Mouse (Mus musculus): Measurements from ENCODE around the gene Csrp1.
A peak's percentile ranks its signal among the peaks of the same experiment; 100 is the strongest.

The Csrp1 gene

DNA sequence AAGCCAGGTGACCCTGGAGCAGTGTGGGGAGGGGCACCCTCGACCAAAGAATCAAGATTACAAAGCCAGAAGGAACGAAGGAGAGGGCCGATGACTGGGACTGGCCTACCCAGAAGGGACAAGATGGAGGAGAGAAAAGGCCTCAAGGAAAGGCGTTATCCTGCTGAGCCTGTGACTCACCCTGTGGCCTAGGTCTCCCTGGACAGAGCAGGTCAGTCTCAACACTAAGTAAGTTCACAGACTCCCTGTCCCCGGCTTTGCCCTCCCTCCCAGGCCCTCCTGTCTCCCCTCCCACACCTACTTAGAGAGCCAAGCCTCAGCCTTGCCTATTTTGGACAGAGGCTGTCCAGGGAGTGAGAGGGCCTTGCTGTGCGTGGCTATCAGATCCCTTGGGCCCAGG lies at the start of gene Csrp1:
Gene Csrp1 (plus strand): TSS at position 79 of the 400 bp plus-strand sequence.
- no peak for DNase-seq (ENCODE audit: low spot score in 2 of 2)

DNA sequence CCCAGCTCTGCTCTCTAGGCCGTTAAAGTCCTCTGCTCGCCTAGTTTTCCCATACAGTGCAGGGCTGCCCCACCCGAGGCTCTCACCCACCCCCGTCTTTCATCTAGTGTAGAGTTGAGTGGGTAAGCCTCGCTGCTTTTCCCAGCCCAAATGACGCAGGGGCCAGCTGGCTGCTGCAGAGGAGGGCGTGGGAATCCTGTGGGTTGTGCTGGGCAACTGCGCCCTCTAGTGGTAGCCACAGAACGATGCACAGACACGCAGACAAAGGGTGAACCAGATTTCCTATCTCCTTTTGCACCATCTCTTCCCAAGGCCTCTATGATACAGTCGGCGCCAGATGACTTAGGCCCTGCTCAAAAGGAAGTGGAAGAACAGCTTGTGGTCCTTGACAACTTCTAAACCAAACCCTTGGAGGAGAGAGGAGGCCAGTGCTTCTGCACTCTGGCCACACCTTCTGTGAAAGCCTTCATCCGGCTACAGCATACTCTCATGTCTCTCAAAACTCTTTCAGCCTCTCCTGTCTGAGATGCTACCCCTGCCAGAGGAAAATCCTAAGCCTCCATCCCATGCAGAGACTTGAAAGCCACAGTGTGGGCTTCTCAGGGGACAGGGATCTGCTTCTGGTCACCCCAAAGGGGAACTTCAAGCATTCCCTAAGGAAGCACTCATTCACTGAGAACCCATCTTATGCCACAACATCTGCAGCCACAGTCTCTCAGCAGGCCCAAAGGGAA lies 49.3 kb upstream of the Csrp1 start:
- DNase-seq (ENCODE audit: low spot score in 2 of 2), result peak; percentile 78 to 85

DNA sequence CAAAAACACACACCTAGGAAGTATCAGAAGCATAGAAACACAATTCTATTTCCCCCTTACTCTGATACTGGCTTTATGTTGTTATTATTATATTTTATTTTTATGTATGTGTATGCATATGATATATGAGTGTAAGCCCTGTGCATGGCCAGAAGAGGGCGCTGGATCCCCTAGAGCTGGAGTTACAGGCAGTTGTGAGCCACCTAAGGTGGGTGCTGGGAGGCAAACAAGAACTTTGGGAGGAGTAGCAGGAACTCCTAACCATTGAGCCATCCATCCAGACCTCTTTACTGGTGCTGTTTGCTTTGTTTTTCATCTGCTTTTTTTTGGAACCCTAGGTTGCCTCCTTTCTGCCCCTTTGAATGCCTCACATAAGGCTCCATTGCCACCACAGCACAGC lies 48.5 kb upstream of the Csrp1 start:
- DNase-seq (ENCODE audit: low spot score in 2 of 2), result no peak

DNA sequence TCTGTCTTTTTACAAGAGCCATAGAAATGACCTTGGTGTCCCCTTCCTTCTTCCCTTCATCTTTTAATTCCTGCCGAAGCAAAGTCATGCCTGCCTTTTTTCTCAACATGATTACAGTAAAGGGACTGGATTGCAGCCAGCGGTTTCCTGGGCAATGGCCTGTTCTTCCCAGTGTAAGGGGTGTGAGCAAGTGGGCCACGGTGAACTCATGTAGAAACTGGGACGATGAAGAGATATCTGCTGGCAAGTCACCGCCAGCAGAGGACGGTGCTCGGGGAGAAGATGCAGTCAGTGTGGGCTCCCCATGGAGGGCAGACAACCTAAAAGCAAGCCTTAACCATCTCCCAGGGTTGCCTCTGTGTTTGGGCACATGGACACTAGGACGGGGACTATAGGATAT lies 47.9 kb upstream of the Csrp1 start:
- DNase-seq (ENCODE audit: low spot score in 2 of 2), result no peak

DNA sequence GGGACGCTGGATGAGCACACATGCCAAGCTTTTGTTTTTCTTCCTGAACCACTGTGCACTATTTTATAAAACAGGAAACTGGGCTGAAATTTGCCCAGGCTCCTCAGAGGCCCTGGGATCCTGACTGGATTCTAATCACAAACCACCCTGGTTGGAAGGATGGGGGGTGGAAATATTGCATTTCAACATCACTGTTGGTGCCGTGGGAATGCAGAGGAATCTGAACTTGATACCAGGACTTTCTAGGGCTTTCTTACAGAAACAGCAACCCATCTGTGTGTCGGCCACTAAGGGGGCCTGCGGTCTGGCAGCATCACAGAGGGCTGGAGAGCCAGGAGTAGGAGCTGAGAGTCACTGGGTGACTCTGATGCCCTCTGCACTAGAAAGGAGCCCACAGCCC lies 47.5 kb upstream of the Csrp1 start:
- no peak for DNase-seq (ENCODE audit: low spot score in 2 of 2)

GRCm38 (mm10) chr1:135673423-135673822 lies 46.4 kb upstream of the Csrp1 start:
- DNase-seq (ENCODE audit: low spot score in 2 of 2), result no peak

- DNase-seq (ENCODE audit: low spot score in 2 of 2), result no peak
Measured at GRCm38 (mm10) chr1:135675449-135676129, 44.3 kb upstream of the Csrp1 start.

- no peak for DNase-seq (ENCODE audit: low spot score in 2 of 2)
Measured at GRCm38 (mm10) chr1:135676247-135676646, 43.6 kb upstream of the Csrp1 start.

GRCm38 (mm10) chr1:135676938-135677682 lies 42.8 kb upstream of the Csrp1 start:
- DNase-seq (ENCODE audit: low spot score in 2 of 2), result no peak

GRCm38 (mm10) chr1:135678145-135678544 lies 41.7 kb upstream of the Csrp1 start:
- DNase-seq (ENCODE audit: low spot score in 2 of 2), result no peak

DNA sequence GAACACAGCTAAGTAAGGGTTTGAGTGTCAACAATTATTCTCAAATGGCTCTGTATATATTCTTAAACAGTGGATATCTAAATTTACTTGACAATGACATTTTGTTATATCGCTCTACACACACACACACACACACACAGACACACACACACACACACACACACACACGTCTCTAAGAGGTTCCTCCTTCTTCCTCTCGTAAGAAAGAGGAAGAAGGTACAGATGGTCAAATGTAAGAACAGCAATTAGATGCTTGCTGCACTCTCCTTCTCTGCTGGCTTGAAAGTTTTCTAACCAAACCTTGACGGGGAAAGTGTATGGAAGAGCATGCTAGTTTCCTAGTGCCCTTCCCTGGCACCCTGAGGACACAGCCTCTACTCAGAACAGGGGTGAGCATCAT lies 39.1 kb upstream of the Csrp1 start:
- DNase-seq (ENCODE audit: low spot score in 2 of 2), result no peak

- DNase-seq (ENCODE audit: low spot score in 2 of 2), result no peak
Measured at GRCm38 (mm10) chr1:135681122-135681521, 38.7 kb upstream of the Csrp1 start.

DNA sequence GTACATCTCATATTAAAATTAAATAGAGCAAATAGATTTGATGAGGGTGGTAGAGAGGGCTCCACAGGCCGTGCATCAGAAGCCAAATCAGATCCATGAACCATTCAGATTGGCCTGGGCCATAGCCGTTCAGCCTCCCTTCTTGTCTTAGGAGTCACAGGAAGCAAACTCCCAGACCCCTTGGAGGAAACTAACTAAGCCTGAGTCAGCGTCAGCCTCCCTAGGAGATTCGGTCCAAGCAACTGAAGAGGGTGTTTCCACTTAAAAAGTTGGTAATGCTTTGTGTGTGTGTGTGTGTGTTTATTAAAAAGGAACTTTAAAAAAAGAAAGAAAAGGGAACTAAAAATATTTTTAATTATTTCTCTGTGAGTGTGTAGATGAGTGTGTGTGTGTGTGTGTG lies 35.0 kb upstream of the Csrp1 start:
- no peak for DNase-seq (ENCODE audit: low spot score in 2 of 2)

DNA sequence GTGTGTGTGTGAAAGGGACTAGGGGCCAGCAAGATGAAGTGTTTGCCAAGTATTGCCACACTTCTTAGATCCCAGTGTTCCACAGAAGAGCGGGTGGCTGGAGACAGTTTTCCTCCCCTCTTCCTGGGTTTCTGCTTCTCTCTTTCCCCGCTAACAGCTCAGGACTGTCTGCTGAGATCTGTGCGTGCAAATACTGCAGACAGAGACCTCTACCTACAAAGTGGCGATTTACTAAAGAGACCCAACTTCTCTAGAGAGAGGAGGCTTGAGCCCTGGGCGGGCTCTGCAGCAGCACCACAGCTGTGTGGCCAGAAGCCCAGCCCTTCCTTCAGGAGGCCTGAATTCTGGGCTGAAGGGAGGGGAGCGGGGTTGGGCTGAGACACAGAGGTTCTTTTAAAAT lies 34.5 kb upstream of the Csrp1 start:
- no peak for DNase-seq (ENCODE audit: low spot score in 2 of 2)

DNA sequence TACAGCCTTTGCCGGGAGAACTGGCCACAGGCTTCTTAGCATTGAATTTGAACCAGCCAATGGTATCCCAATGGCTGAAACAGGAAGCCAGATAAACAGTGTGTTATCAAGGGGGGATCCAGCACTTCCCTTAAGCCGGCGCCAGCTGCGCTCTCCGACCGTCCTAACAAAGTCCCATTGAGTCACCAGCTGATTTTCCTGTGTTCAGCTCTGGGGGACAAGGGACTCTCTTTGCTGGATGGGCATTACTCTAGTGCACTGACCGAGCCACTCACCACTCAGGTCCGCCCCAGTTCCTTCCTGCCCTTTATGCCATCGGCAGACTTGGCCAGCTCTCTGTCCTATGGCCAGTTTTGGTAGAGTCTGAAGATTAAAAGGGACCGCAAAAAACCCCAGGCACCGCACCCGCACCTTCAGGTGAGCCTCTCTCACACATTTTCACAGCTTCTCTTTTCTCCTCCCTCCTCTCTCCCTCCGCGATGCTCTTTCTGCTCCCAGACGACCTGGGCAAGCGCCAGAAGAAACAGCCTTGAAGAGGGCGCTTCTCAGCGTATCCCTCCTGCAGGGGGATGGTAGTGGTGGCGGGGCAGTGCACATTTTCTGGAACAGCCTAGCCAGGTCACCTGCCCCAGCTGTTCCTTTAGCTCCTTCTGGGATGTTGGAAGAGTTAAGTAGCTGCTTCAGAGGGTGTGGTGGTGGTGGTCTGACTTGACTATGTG lies 32.9 kb upstream of the Csrp1 start:
- no peak for DNase-seq (ENCODE audit: low spot score in 2 of 2)

GRCm38 (mm10) chr1:135687771-135688492 lies 31.9 kb upstream of the Csrp1 start:
- DNase-seq (ENCODE audit: low spot score in 2 of 2), result peak; percentile 74 to 82

GRCm38 (mm10) chr1:135688686-135689085 lies 31.2 kb upstream of the Csrp1 start:
- no peak for DNase-seq (ENCODE audit: low spot score in 2 of 2)

DNA sequence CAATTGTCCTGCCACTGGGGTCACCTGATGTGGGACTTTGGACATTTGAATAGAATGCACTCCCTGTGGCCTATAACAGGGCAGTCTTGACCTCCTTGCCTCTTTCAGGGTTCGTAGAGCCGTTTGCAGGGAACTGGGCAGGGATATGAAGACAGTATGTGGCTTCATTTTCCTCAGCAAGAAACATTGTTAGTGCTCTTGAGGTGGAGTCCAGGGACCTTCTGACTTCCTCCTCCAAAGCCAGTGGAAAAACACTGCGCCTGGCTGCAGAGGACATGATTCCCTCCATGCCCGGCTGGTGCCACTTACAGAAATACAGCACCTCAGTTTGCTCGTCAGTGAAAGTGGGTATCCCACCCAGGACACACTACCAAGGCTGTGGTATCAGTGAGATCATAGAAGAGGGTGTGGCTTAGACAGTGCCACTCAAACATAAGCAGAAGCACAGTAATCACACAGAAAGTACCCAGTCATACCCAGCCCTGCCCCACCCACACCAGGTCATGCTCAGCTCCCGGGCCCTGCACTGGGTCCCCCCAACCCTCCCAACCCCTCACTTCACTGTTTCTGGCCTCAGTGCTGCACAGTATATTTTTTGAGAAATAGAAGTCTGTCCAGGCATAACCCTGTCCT lies 29.0 kb upstream of the Csrp1 start:
- no peak for DNase-seq (ENCODE audit: low spot score in 2 of 2)

- no peak for DNase-seq (ENCODE audit: low spot score in 2 of 2)
Measured at GRCm38 (mm10) chr1:135691417-135691815, 28.4 kb upstream of the Csrp1 start.

DNA sequence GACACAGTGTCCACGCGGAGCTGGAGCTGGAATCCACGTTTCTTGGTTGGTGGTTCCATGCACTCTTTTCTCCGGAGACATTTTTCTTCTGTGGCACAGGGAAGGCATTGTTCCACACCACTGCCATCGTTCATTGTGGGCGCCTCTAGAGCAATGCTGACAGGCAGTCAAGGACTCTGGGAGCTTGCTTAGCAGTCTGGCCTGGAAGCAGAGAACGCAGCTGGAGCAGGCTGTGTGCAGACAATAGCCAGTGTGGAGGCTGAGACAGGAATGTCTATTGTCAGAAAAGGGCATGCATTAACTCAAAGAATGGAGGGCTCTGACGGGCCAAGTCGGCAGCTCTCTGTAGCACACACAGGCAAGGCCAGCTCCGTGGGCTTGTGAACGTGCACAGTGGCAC lies 25.7 kb upstream of the Csrp1 start:
- DNase-seq (ENCODE audit: low spot score in 2 of 2), result no peak

- no peak for DNase-seq (ENCODE audit: low spot score in 2 of 2)
Measured at GRCm38 (mm10) chr1:135697462-135697861, 22.4 kb upstream of the Csrp1 start.

Data from urinary bladder, postnatal 36 days (tissue).